Mouse (Mus musculus): ENCODE measurements around the gene Tbxa2r. TPM values are rescaled to one million over a fixed set of nuclear protein-coding genes. Genes with fewer than 3 reads are reported as not detected.

The Tbxa2r gene
- not detected in 2 replicates for polyA plus RNA-seq (2012; ENCODE audit: insufficient read depth, insufficient read length, missing spikeins)

GRCm38 (mm10) chr10:81328386-81328785 is at the start of gene Tbxa2r:
Gene Tbxa2r, plus strand, starts transcription at chr10:81328731.
- H3K4me3 ChIP-seq (ENCODE audit: insufficient read depth, low read depth, low read length): no peak within 1 kb of the TSS
- peaks cover 30% of the 10 kb centered on the region for H3K4me1 ChIP-seq (ENCODE audit: control insufficient read depth, insufficient read depth, insufficient read length, low read length)

GRCm38 (mm10) chr10:81279496-81279895 is 49.0 kb upstream of the Tbxa2r start:
- Histone ChIP-seq H3K4me3 (ENCODE audit: insufficient read depth, low read depth, low read length) (no peak overlapping the region), H3K4me1 (ENCODE audit: control insufficient read depth, insufficient read depth, insufficient read length, low read length) (no peaks in the 10 kb centered on the region), H3K27ac (replicated peaks; ENCODE audit: low read depth, low read length) (no peak overlapping the region)

More at GRCm38 (mm10) chr10:81328386-81328785, at the start of gene Tbxa2r:
- H3K27ac ChIP-seq (replicated peaks; ENCODE audit: low read depth, low read length): peak within 1 kb of the TSS; percentile 64

GRCm38 (mm10) chr10:81284189-81284588 is 44.3 kb upstream of the Tbxa2r start:
- Histone ChIP-seq H3K4me3 (ENCODE audit: insufficient read depth, low read depth, low read length) (no peak overlapping the region), H3K4me1 (ENCODE audit: control insufficient read depth, insufficient read depth, insufficient read length, low read length) (no peaks in the 10 kb centered on the region), H3K27ac (replicated peaks; ENCODE audit: low read depth, low read length) (no peak overlapping the region)

GRCm38 (mm10) chr10:81284719-81285118 is 43.8 kb upstream of the Tbxa2r start:
- H3K4me1 ChIP-seq (ENCODE audit: control insufficient read depth, insufficient read depth, insufficient read length, low read length): no peaks in the 10 kb centered on the region
- H3K4me3 ChIP-seq (ENCODE audit: insufficient read depth, low read depth, low read length): no peak overlapping the region
- H3K27ac ChIP-seq (replicated peaks; ENCODE audit: low read depth, low read length): no peak overlapping the region

- Histone ChIP-seq H3K4me3 (ENCODE audit: insufficient read depth, low read depth, low read length) (peak overlapping the region; percentile 49), H3K27ac (replicated peaks; ENCODE audit: low read depth, low read length) (no peak overlapping the region), H3K4me1 (ENCODE audit: control insufficient read depth, insufficient read depth, insufficient read length, low read length) (no peaks in the 10 kb centered on the region)
Observed at GRCm38 (mm10) chr10:81285694-81286450, 42.7 kb upstream of the Tbxa2r start.

- Histone ChIP-seq H3K4me1 (ENCODE audit: control insufficient read depth, insufficient read depth, insufficient read length, low read length) (no peaks in the 10 kb centered on the region), H3K27ac (replicated peaks; ENCODE audit: low read depth, low read length) (no peak overlapping the region), H3K4me3 (ENCODE audit: insufficient read depth, low read depth, low read length) (no peak overlapping the region)
Observed at GRCm38 (mm10) chr10:81286586-81286985, 41.9 kb upstream of the Tbxa2r start.

GRCm38 (mm10) chr10:81287513-81288157 is 40.9 kb upstream of the Tbxa2r start:
- H3K4me1 ChIP-seq (ENCODE audit: control insufficient read depth, insufficient read depth, insufficient read length, low read length): no peaks in the 10 kb centered on the region
- no peak overlapping the region for H3K27ac ChIP-seq (replicated peaks; ENCODE audit: low read depth, low read length)

GRCm38 (mm10) chr10:81288601-81289000 is 39.9 kb upstream of the Tbxa2r start:
- Histone ChIP-seq H3K4me1 (ENCODE audit: control insufficient read depth, insufficient read depth, insufficient read length, low read length) (no peaks in the 10 kb centered on the region), H3K27ac (replicated peaks; ENCODE audit: low read depth, low read length) (no peak overlapping the region), H3K4me3 (ENCODE audit: insufficient read depth, low read depth, low read length) (no peak overlapping the region)

More at GRCm38 (mm10) chr10:81287513-81288157, 40.9 kb upstream of the Tbxa2r start:
- no peak overlapping the region for H3K4me3 ChIP-seq (ENCODE audit: insufficient read depth, low read depth, low read length)

- Histone ChIP-seq H3K4me1 (ENCODE audit: control insufficient read depth, insufficient read depth, insufficient read length, low read length) (peaks cover 2% of the 10 kb centered on the region; the same call in 1 of the 2 replicates), H3K4me3 (ENCODE audit: insufficient read depth, low read depth, low read length) (no peak overlapping the region), H3K27ac (replicated peaks; ENCODE audit: low read depth, low read length) (no peak overlapping the region)
Observed at GRCm38 (mm10) chr10:81289278-81289677, 39.3 kb upstream of the Tbxa2r start.

GRCm38 (mm10) chr10:81289811-81290210 is 38.7 kb upstream of the Tbxa2r start:
- no peak overlapping the region for H3K27ac ChIP-seq (replicated peaks; ENCODE audit: low read depth, low read length)

GRCm38 (mm10) chr10:81290698-81291460 is 37.7 kb upstream of the Tbxa2r start:
- Histone ChIP-seq H3K4me1 (ENCODE audit: control insufficient read depth, insufficient read depth, insufficient read length, low read length) (peaks cover 11% of the 10 kb centered on the region), H3K4me3 (ENCODE audit: insufficient read depth, low read depth, low read length) (no peak overlapping the region), H3K27ac (replicated peaks; ENCODE audit: low read depth, low read length) (no peak overlapping the region)

More at GRCm38 (mm10) chr10:81289811-81290210, 38.7 kb upstream of the Tbxa2r start:
- no peak overlapping the region for H3K4me3 ChIP-seq (ENCODE audit: insufficient read depth, low read depth, low read length)
- H3K4me1 ChIP-seq (ENCODE audit: control insufficient read depth, insufficient read depth, insufficient read length, low read length): peaks cover 6% of the 10 kb centered on the region

- no peak within 1 kb of the TSS for H3K4me3 ChIP-seq (ENCODE audit: insufficient read depth, low read depth, low read length)
- peaks cover 11% of the 10 kb centered on the region for H3K4me1 ChIP-seq (ENCODE audit: control insufficient read depth, insufficient read depth, insufficient read length, low read length)
- H3K27ac ChIP-seq (replicated peaks; ENCODE audit: low read depth, low read length): no peak within 1 kb of the TSS
Observed at GRCm38 (mm10) chr10:81291511-81292104, 36.9 kb upstream of the Tbxa2r start, which contains the start of gene Tjp3. Gene Tjp3, minus strand, starts transcription at chr10:81291581.

GRCm38 (mm10) chr10:81292554-81293333 is 35.8 kb upstream of the Tbxa2r start, which contains the start of gene Pip5k1c:
Gene Pip5k1c, plus strand, starts transcription at chr10:81292963.
- Histone ChIP-seq H3K4me1 (ENCODE audit: control insufficient read depth, insufficient read depth, insufficient read length, low read length) (peaks cover 15% of the 10 kb centered on the region), H3K4me3 (ENCODE audit: insufficient read depth, low read depth, low read length) (peak within 1 kb of the TSS; percentile 73), H3K27ac (replicated peaks; ENCODE audit: low read depth, low read length) (peak within 1 kb of the TSS; percentile 36; the same call in 1 of the 2 replicates)
